Mouse (Mus musculus): ENCODE data around the gene 1110051M20Rik. TPM values are rescaled to one million over a fixed set of nuclear protein-coding genes. Genes with fewer than 3 reads are reported as not detected.
A peak's percentile ranks its signal among the peaks of the same experiment; 100 is the strongest.

1110051M20Rik gene
- polyA plus RNA-seq, 1 experiment from 2014 or later: 55.7 TPM

- no peak for DNase-seq (ENCODE audit: low spot score)
- Histone ChIP-seq H3K36me3 (ENCODE audit: insufficient read depth, low read length) (no peaks in the 10 kb centered on the region), H3K27ac (no peak overlapping the region), H3K9me3 (replicated peaks; ENCODE audit: low read length) (no peaks in the 10 kb centered on the region), H3K27me3 (ENCODE audit: insufficient read depth, low read length) (no peaks in the 10 kb centered on the region), H3K9ac (ENCODE audit: low read depth, low read length) (no peak overlapping the region), H3K4me3 (replicated peaks; ENCODE audit: low read depth, low read length) (no peak overlapping the region), H3K4me2 (ENCODE audit: low read length) (no peak overlapping the region), H3K4me1 (replicated peaks; ENCODE audit: insufficient read depth, low read length) (no peaks in the 10 kb centered on the region)
- WGBS: 39% methylated on average over 3 of the region's 3 CpGs
- no peak for TF ChIP-seq CTCF (IDR thresholded peaks at IDR 0.05; ENCODE audit: low read depth)
- ATAC-seq (replicated peaks; ENCODE audit: low FRiP score, low read depth): no peak
These were observed 45.3 kb downstream of the 1110051M20Rik start for GRCm38 (mm10) chr2:91399168-91399567.

- no peak overlapping the region for H3K4me3 ChIP-seq (replicated peaks; ENCODE audit: low read depth, low read length)
- WGBS: 52% methylated on average over 4 of the region's 4 CpGs
- no peaks in the 10 kb centered on the region for H3K27me3 ChIP-seq (ENCODE audit: insufficient read depth, low read length)
- DNase-seq (ENCODE audit: low spot score) (peak; percentile 40), ATAC-seq (replicated peaks; ENCODE audit: low FRiP score, low read depth) (no peak)
- no peaks in the 10 kb centered on the region for H3K9me3 ChIP-seq (replicated peaks; ENCODE audit: low read length)
- no peak for TF ChIP-seq CTCF (IDR thresholded peaks at IDR 0.05; ENCODE audit: low read depth)
- no peaks in the 10 kb centered on the region for H3K36me3 ChIP-seq (ENCODE audit: insufficient read depth, low read length)
- H3K4me2 ChIP-seq (ENCODE audit: low read length): no peak overlapping the region
- no peak overlapping the region for H3K27ac ChIP-seq
- no peak overlapping the region for H3K9ac ChIP-seq (ENCODE audit: low read depth, low read length)
- H3K4me1 ChIP-seq (replicated peaks; ENCODE audit: insufficient read depth, low read length): no peaks in the 10 kb centered on the region
These were observed 50.4 kb downstream of the 1110051M20Rik start for GRCm38 (mm10) chr2:91394078-91394477.

GRCm38 (mm10) chr2:91388738-91389137 lies 55.8 kb downstream of the 1110051M20Rik start:
- H3K4me2 ChIP-seq (ENCODE audit: low read length): no peak overlapping the region
- WGBS: 63% methylated on average over 3 of the region's 3 CpGs
- ATAC-seq (replicated peaks; ENCODE audit: low FRiP score, low read depth): no peak

GRCm38 (mm10) chr2:91388281-91388680 lies 56.2 kb downstream of the 1110051M20Rik start:
- no peaks in the 10 kb centered on the region for H3K27me3 ChIP-seq (ENCODE audit: insufficient read depth, low read length)

More at GRCm38 (mm10) chr2:91388738-91389137, 55.8 kb downstream of the 1110051M20Rik start:
- no peak for DNase-seq (ENCODE audit: low spot score)
- Histone ChIP-seq H3K27ac (no peak overlapping the region), H3K9me3 (replicated peaks; ENCODE audit: low read length) (no peaks in the 10 kb centered on the region), H3K4me1 (replicated peaks; ENCODE audit: insufficient read depth, low read length) (peaks cover 11% of the 10 kb centered on the region; the same call in 1 of the 2 replicates), H3K9ac (ENCODE audit: low read depth, low read length) (no peak overlapping the region), H3K36me3 (ENCODE audit: insufficient read depth, low read length) (no peaks in the 10 kb centered on the region), H3K4me3 (replicated peaks; ENCODE audit: low read depth, low read length) (no peak overlapping the region), H3K27me3 (ENCODE audit: insufficient read depth, low read length) (no peaks in the 10 kb centered on the region)
- TF ChIP-seq CTCF (IDR thresholded peaks at IDR 0.05; ENCODE audit: low read depth): no peak

GRCm38 (mm10) chr2:91387287-91387958 lies 57.1 kb downstream of the 1110051M20Rik start:
- Histone ChIP-seq H3K9me3 (replicated peaks; ENCODE audit: low read length) (no peaks in the 10 kb centered on the region), H3K36me3 (ENCODE audit: insufficient read depth, low read length) (no peaks in the 10 kb centered on the region), H3K27me3 (ENCODE audit: insufficient read depth, low read length) (no peaks in the 10 kb centered on the region), H3K4me3 (replicated peaks; ENCODE audit: low read depth, low read length) (no peak overlapping the region), H3K4me2 (ENCODE audit: low read length) (no peak overlapping the region), H3K27ac (peak overlapping the region; percentile 5; the same call in 1 of the 2 replicates), H3K4me1 (replicated peaks; ENCODE audit: insufficient read depth, low read length) (peaks cover 11% of the 10 kb centered on the region; the same call in 1 of the 2 replicates), H3K9ac (ENCODE audit: low read depth, low read length) (no peak overlapping the region)
- DNase-seq (ENCODE audit: low spot score) (no peak), ATAC-seq (replicated peaks; ENCODE audit: low FRiP score, low read depth) (no peak)
- TF ChIP-seq CTCF (IDR thresholded peaks at IDR 0.05; ENCODE audit: low read depth): no peak
- 83% methylated on average over 6 of the region's 6 CpGs for WGBS

More at GRCm38 (mm10) chr2:91388281-91388680, 56.2 kb downstream of the 1110051M20Rik start:
- 34% methylated on average over 3 of the region's 3 CpGs for WGBS
- peak; percentile 29 for DNase-seq (ENCODE audit: low spot score)
- no peaks in the 10 kb centered on the region for H3K9me3 ChIP-seq (replicated peaks; ENCODE audit: low read length)
- H3K4me2 ChIP-seq (ENCODE audit: low read length): no peak overlapping the region
- H3K4me1 ChIP-seq (replicated peaks; ENCODE audit: insufficient read depth, low read length): peaks cover 11% of the 10 kb centered on the region; the same call in 1 of the 2 replicates
- H3K36me3 ChIP-seq (ENCODE audit: insufficient read depth, low read length): no peaks in the 10 kb centered on the region
- no peak overlapping the region for H3K9ac ChIP-seq (ENCODE audit: low read depth, low read length)
- ATAC-seq (replicated peaks; ENCODE audit: low FRiP score, low read depth): no peak
- no peak for TF ChIP-seq CTCF (IDR thresholded peaks at IDR 0.05; ENCODE audit: low read depth)
- no peak overlapping the region for H3K27ac ChIP-seq
- H3K4me3 ChIP-seq (replicated peaks; ENCODE audit: low read depth, low read length): no peak overlapping the region

GRCm38 (mm10) chr2:91386547-91387286 lies 57.8 kb downstream of the 1110051M20Rik start:
- no peak overlapping the region for H3K4me3 ChIP-seq (replicated peaks; ENCODE audit: low read depth, low read length)
- no peaks in the 10 kb centered on the region for H3K27me3 ChIP-seq (ENCODE audit: insufficient read depth, low read length)
- no peak for ATAC-seq (replicated peaks; ENCODE audit: low FRiP score, low read depth)
- no peak for TF ChIP-seq CTCF (IDR thresholded peaks at IDR 0.05; ENCODE audit: low read depth)
- H3K36me3 ChIP-seq (ENCODE audit: insufficient read depth, low read length): no peaks in the 10 kb centered on the region
- peak; percentile 67 for DNase-seq (ENCODE audit: low spot score)
- no peak overlapping the region for H3K4me2 ChIP-seq (ENCODE audit: low read length)
- 37% methylated on average over 5 of the region's 5 CpGs for WGBS
- no peak overlapping the region for H3K9ac ChIP-seq (ENCODE audit: low read depth, low read length)
- peak overlapping the region; percentile 5 for H3K27ac ChIP-seq
- peaks cover 11% of the 10 kb centered on the region; the same call in 1 of the 2 replicates for H3K4me1 ChIP-seq (replicated peaks; ENCODE audit: insufficient read depth, low read length)
- no peaks in the 10 kb centered on the region for H3K9me3 ChIP-seq (replicated peaks; ENCODE audit: low read length)

Data from kidney, postnatal 0 days (tissue).